Mouse (Mus musculus) C2C12 (cell line): ENCODE measurements around the gene Ppp2r2c.

Source experiments
- CEBPB ChIP-seq: IDR thresholded peaks from one replicate; pipeline ENCODE4 v1.6.1; 2011; ENCODE audit warnings: low read depth, mild to moderate bottlenecking, control low read depth, moderate library complexity
- CTCF ChIP-seq: IDR thresholded peaks from one replicate; pipeline ENCODE4 v1.5.1; 2011; ENCODE audit not compliant: control insufficient read depth, insufficient read depth, insufficient read length
- MYOD1 ChIP-seq: IDR thresholded peaks from one replicate; pipeline ENCODE4 v1.6.1; 2011; ENCODE audit warnings: low read depth; ENCODE audit not compliant: control insufficient read depth, insufficient read length
- MYOG ChIP-seq: IDR thresholded peaks from one replicate; pipeline ENCODE4 v1.6.1; 2011; ENCODE audit not compliant: control insufficient read depth, insufficient read length; ENCODE audit errors: extremely low read depth
- USF1 ChIP-seq: IDR thresholded peaks from one replicate; pipeline ENCODE4 v1.6.1; 2011; ENCODE audit warnings: low read depth, mild to moderate bottlenecking, control low read depth, moderate library complexity

- TF ChIP-seq CTCF (no peak), USF1 (no peak), MYOD1 (no peak), CEBPB (no peak), MYOG (no peak)
These were observed 103.3 kb downstream of the Ppp2r2c start for GRCm38 (mm10) chr5:36971587-36971986.
